Mouse (Mus musculus): Measurements from ENCODE around the gene Kat2a.

The Kat2a gene

DNA sequence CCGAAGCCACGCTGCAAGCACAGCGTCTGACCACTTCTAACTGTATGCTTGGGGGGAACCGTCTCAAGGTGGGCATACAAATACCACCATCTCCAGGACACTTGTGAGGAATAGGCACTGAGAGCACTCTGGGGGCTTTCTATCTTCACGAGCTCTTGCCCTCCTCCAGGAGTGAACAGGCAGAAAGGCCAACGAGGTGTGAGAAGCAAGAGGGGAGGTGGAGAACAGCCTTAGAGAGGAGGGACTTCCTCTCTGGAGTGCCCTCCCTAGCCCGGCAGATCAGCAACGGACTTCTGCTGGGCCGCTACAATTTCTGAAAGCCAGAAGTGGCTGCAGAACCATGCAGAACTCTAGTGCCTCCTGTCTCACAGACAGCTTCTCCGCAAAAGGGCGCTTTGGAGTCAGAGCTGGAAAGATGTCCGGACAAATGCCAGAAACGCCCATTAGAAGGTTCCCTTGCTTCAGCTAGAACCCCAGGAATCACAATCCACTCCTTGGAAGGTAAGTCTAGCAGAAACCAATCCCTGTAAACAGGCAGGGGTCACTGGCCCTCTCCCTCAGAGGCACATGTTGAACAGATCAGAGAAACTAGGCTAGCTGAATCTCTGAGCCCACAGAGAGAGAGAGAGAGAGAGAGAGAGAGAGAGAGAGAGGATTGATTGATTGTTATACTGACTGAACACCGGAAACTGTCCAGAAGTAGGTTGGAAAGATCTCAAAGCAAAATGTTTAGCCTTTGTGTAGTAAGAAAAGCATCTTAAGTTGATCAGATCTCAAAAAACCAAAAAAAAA lies 23.9 kb upstream of the Kat2a start:
- no peak for DNase-seq (ENCODE audit: low spot score)

DNA sequence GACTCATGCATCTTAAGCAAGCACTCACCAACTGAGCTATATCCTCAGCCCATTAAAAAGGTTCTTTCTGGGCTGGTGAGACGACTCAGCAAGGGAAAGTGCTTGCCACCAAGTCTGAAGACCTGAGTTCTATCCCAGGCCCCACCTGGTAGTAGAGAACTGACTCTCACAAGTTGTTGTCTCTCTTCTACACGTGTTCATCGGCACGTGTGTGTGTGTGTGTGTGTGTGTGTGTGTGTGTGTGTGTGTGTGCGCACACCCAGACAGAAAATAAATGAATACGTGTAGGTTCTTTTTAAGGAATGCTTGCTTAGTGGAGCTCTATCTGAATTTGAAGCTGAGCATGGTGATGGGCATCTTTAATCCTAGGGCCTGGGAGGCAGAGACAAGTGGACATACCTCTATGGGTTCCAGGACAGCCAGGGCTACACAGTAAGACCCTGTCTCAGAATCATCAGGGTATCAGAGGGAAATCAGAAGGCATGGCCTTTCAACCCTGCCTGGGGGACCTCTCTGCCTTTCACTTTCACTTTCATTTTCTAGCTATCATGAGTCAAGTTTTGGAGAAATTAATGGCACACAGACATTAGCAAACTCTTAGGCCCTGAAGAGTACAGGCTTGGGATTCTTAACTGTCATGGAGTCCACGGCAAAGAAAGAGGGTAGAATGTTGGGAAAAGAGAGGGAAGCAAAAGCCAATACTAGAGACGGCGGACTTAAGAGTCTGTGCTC lies 23.0 kb upstream of the Kat2a start:
- DNase-seq (ENCODE audit: low spot score), result no peak

DNA sequence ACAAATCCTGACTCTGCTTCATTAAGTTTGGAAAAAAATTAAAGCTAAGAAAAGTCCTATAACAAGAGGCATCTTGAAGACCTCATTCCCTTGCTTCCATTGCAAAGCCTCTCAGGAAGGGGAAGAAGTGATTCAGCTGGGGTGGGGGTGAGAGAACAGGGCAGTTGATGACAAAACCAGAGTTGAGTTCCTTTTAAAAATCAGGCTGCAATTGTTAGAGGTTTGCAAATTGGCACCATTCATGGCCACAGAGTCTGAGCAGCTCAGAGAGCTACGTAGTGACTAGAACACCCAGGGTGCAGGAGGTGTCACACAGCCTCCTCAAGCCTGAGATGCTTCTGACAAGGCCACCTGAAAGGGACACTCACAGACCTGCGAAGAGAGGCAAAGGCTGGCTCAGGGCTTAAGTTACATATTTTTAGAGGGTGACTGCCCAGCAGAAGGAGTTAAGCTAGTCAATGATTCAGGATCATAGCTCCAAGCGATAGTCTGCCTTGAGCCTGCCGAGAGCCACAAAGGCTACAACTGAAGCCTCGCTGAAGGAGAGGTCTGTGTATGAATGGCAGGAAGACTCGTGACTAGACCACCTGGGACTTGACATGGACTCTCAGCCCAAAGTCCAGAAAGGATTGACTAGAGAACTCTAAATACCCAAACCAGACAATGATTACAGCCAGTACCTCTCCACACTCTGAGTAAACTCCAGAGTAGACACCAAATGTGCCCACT lies 18.4 kb upstream of the Kat2a start:
- DNase-seq (ENCODE audit: low spot score), result no peak

DNA sequence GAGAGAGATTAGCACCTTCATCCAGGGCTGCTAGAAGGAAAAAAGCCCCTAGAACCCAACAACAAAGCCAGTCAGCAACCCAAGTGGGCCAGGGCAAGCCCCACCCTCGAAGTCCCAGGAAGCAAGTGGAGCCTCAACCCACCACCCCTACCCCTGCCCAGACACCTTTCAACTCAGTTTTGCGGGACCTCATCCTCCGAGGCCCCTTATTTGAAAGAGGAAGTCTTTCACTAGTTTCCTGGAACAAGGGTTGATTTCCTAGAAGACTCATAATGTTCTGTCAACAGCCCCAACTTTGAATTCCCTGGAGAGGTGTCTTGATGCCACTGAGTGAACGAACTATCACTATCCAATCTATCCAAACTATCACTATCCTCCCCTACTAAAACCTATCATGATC lies 17.7 kb upstream of the Kat2a start:
- DNase-seq (ENCODE audit: low spot score), result no peak

DNA sequence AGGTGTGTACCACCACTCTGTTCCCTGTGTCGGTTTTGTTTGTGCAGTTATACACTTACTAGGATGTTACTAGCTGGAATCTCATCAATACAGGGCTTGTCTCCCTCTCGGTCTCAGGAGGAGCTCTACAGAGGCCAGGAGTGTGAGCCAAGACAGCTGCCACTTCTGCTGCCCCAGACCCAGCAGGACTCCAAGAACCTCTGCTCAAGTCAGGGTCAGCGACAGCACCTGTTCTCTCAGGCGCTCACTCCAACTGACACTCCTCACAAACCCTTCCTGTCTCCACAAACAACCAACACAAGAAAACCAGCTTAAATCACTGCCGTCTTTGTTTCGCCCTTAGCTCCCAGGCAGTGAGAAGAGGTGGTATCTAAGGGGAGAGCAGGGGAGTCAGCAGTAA lies 16.3 kb upstream of the Kat2a start:
- no peak for DNase-seq (ENCODE audit: low spot score)

DNA sequence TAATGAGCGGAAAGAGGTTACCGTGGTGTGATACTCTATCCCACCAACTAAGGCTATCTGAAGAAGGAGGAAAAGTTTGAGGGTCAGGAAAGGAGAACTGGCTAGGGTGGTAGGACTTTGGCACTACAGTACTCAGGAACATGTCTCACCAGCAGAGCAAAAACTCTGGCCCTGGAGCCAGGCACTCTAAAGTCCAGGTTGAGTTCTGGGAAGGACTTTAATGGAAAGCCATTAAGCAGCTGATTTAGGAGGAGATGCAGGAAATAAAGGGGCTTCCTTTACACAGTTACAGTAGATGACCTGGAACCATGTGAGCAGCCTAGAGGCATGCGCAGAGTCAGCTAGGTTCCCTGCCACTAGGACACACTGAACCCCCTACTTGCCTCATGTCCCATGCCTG lies 14.9 kb upstream of the Kat2a start:
- DNase-seq (ENCODE audit: low spot score), result no peak

DNA sequence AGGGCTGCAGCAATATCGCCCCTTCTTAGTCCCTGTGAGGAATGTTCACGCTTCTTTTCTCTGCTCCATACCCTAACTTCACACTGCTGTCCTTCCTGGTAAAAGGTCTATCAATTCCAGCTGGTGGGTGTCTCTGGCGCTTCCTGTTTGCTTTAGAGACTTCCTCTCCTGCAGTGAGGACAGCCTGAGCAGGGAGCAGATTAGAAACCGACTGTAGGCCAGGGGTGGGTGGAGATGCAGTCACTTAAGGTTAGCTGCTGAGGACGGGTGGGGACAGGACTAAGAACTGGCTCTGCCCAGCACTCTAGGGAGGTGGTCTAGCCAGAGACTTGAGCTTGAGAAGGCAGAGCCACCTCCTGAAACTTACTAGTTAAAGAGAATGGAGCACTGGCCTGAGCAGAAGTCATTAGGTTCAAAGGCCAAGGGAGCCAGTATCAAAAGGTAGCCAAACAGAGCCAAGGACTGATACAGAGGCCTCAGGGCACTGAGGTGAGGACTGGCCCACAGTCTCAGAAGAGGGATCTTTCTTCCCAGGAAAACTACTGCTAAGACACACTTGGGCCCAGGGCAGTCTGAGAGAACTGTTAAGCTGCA lies 12.8 kb upstream of the Kat2a start:
- no peak for DNase-seq (ENCODE audit: low spot score)

DNA sequence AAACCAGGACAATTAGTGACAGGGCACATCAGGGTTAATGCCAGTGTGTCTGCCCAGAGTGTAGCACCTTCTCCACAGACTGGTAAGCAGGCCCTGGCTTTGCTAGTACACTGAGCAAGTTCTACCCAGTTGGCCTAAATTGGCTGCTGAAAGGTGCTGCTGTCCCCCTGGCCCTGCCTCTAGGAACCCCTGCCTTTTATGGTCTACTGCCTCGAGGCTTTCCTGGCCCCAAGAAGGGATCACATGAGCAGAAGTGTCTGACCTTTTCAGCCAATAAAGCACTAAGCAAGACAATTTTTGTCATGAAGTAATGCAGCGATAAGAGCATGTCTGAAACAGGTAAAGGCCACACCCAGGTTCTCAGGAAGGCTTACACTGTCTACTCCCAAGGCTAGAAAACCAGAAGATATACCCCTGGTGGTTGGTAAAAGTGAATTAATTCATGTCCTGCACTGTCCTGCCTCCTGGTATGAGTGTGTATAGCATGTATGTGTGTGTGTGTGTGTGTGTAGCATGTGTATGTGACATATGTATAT lies 10.3 kb upstream of the Kat2a start:
- DNase-seq (ENCODE audit: low spot score), result no peak

DNA sequence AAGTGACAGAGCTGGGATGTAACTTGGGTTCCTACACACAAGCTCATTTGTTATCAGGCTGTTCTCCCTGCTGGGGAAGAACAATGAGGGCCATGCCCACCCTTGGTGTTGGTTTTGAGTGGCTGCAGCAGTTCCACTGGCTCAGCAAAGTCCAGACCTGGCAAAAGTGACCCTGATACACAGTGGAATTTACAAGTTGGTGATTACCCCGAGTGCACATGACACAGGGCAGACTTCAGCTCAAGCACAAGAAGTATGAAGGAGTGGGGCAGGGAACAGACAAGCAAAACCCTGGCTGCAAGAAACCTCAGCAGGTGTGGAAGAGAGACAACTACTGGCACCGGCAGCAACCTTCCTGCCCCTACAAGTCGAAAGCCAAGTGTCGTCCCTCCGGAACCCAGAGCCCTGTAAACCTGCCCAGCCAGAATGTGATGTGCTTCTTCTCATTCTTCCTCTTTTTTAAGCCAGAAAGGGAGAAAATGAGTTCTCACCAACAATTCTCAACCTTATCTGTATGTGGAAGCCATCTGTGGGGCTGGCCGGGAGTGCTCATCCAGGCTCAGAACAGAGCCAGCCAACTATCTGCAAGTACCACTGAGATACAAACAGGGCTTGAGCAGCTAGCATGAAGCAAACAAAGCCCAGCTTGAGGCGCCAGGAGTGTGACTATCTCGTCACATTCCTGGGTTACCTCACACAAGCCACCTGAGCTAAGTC lies 9.7 kb upstream of the Kat2a start:
- no peak for DNase-seq (ENCODE audit: low spot score)

DNA sequence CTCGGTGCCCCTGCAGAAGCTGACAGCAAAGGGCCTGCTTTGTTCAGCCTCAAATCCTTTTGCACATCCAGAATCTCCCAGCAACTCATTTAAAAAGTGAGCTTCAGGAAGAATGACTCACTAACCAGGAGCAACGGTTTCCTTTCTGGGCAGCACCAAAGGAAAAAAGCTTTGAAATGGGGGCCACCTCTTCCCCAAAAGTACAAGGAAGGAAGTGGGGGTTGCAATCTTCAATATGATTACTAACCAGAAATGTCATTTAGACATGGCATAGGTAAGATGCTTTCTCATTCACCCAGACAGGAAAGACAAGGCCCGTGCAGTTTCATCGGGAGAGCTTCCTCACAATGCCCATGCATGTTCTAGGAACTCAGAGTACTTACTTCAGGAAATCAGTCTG lies 9.0 kb upstream of the Kat2a start:
- DNase-seq (ENCODE audit: low spot score), result no peak

DNA sequence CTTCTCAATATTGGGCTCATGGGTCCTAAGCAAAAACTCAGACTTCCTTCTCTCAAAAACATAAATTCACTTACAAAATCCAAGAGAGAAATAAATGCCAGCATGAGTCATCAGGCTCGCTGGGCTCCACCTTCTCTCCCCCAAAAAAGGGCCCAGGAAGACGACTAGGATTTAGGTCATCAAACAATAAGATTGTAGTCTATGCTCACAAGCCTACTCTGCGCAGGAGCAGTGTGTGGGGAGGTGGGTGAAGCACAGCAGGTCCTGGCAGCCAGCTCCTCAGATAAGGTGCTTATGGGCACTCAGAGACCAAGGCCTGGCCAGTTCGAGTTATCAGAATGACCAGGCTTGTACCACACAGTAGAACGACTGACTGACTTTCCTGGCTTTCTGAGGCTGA lies 8.1 kb upstream of the Kat2a start:
- no peak for DNase-seq (ENCODE audit: low spot score)

DNA sequence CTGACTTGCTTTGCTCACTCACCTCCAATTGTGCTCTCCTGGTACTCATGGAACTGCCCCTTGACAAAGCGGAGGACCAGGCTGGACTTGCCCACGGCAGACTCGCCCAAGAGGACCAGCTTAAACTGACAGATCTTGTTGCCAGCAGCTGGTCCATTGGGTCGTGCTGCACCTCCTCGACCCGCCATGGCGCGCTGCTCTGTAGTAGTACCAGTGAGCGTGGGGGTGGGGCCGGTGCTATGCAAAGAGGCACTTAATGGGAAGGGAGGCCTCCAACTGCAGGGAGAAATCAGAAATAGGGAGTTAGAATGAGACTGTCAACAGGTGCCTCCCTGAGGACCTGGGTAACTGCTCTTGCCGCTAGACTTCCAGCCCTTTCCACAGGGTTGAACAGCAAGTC lies 7.6 kb upstream of the Kat2a start:
- DNase-seq (ENCODE audit: low spot score), result no peak

DNA sequence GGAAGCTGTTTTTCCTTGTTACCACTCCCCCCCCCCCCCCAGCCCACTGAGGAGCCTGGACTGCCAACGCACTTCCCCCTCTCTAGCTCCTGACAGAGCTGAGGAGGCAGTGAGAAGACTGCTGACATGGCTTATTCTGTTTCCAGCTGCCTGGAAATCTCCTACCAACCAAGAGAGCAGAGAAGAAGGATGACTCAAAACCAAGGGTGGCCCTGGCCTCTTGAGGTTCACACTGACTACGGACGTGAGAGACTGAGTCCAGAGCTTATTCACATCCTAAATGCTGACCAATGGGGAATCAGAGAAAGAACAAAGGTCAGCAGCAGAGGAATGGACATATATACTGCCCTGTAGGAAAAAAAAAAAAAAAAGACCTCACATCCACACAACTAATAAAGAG lies 7.0 kb upstream of the Kat2a start:
- no peak for DNase-seq (ENCODE audit: low spot score)

DNA sequence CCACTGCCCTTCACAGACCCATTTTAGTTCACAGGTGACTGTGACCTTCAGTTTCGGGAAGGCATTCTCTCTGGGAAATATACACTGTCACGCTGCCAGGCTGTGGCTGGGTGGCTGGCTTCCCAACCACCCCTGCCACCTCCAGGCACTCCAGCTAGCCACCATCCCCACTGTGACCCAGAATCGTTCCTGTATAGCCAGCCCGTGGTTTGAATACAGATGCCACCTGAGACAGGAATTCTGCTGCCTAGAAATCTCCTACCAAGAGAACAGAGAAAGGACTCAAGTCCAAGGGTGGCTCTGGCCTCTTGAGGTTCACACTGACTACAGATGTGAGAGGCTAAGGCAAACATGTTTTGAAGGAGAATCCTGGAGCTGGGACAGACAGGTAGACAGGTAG lies 6.6 kb upstream of the Kat2a start:
- no peak for DNase-seq (ENCODE audit: low spot score)

DNA sequence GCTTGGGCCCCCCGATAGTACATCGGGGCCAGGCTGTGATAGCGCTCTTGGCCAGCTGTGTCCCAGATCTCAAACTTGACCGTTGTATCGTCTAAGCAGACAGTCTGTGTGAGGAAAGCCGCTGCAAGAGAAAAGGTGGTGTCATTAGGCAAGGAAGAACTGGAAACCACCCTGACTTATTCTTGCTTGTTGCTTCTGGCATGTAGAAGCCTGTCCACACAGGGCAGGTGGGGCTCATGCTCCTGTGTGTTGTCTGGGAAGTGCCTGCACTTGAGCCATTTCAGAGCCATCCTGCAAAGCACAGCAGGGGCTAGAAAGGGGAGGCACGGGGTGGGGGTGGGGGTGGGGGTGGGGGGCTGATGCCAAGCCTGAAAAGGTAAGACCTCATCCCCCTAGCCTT lies 6.2 kb upstream of the Kat2a start:
- DNase-seq (ENCODE audit: low spot score), result no peak

DNA sequence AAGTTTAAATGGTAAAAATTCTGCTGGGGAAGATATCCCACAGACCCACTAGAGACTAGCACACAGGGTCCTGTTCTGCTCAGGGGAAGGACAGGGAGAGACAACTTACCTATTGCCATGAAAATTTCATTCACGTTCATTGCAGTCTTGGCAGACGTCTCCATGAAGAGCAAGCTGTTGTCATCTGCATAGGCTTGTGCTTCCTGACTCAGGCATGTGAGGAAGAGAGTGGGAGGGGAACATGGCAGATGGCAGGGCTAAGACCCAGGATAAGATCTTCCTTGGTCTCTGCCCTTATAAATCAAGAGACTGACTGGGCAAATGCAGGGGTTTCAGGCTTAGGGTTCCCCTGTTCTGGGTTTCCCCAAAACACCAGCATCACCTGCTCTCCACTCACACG lies 4.4 kb upstream of the Kat2a start:
- DNase-seq (ENCODE audit: low spot score), result no peak

DNA sequence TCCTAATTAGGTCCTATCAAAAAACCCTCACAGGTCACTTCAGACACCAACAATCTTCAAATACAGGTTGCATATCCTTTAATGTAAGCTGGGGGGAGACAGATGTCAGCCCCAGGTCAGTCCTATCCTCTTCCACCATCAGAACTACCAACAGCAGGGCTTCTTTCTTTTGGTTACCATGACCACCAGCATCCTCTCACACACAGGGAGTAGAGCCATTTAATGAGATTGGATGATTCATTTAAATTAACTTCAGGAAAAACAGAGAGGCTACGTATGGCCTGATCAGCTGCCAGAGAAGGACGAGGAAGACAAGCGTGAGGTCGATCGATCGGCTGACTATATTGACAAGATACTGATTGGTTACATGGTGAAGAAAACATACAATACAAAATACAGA lies 2.7 kb upstream of the Kat2a start:
- no peak for DNase-seq (ENCODE audit: low spot score)

DNA sequence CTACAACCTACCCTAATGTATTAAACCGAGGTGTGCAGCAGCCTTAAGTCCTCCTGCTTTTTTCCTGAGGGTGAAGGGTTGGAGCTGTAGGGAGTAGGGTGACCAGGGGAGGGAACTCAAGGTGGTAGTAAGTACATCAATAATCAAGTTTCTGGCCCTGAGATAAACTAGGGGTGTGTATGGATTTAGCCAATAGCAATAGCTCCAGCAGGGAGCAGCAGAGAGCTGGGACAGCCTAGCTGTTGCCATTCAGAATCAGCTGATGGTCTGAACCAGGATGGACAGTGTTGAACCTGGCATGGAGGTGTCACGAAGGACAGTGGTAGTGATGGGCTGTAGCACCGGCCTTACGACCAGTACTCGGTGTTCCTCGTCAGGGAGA lies 2.3 kb upstream of the Kat2a start:
- DNase-seq (ENCODE audit: low spot score), result no peak

DNA sequence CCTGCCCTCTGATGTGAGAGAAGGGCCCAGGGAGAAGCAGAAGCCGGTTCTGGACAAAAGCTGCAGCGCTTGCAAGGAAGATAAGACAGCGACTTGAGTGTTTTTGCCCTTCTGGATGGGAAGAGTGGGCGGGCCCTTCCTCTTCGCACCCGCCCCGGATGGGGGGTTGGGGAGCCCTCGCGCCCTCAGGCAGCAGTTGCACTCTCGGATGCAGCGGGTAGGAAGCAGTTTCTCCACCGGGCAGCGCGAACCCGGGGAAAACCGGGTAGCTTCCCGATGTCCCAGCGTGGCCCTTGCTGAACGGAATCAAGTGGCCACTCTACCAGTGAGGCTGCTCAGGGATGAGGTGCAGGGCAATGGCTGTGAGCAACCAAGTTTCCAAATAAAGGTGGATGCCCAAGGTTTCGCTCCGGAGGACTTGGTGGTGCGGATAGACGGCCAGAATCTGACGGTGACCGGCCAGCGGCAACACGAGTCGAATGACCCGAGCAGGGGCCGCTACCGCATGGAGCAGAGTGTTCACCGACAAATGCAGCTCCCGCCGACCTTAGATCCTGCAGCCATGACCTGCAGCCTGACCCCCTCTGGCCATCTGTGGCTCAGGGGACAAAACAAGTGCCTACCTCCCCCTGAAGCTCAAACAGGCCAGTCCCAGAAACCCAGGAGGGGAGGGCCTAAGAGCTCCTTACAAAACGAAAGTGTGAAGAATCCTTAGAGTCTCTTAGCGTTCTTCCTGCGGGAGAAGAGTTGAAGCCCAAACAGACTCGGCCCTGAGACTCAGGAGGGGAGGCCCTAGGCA lies 1.7 kb upstream of the Kat2a start, which contains the start of gene Hspb9:
Gene Hspb9, plus strand, starts transcription at position 116 of the 799 bp plus-strand sequence.
- DNase-seq (ENCODE audit: low spot score), result peak; percentile 66

DNA sequence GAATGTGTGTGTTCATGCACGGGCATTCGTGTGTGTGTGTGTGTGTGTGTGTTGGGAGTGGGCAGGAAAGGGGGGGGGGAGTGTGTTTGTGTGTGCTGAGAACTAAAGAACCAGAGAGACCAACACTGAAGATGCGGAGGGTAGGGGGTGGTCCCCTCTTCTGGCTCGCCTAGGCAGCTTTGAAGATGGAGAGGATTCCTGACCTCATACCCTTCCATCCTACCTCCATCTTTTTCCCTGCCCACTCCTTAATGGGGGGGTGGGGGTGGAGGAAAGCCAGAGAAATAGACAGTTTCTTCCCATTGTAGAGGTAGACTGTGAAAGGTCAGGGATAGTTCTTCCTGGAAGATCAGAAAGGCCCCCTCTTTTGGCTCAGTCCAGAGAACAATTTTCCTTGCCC lies 909 bp upstream of the Kat2a start:
- no peak for DNase-seq (ENCODE audit: low spot score)

DNA sequence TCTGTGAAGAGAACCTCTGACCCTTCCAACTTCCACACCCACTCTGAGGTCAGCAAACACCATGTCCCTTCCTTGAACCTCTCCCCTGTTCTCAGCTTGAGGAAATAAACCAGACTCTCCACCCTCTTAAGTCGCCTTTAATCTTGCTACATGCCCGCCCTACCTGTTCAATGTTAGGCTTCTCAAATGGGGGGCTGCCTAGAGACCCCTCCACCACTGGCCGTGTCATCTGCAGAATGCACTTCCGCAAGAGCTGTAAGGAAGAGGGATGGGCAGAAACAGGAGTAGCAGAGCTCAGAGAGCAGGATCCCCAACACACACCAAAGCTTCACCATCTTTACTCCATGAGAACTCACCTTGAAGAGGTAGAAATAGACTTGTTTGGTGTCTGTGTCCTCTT lies 1.3 kb downstream of the Kat2a start:
- DNase-seq (ENCODE audit: low spot score), result no peak

All from testis, postnatal 14 days (tissue).